Mouse (Mus musculus) liver, embryonic 12.5 days (tissue): ENCODE results near the gene Hyal3. TPM values are rescaled to one million over a fixed set of nuclear protein-coding genes. Genes with fewer than 3 reads are reported as not detected.

Experiments
- ATAC-seq: fragments of 200-750 bp; cut with Nextera tagmentation; 2 replicates; pipeline ENCODE4 v1.8.0; 2017; ENCODE audit warnings: moderate number of reproducible peaks, mild to moderate bottlenecking, moderate library complexity
- H3K27ac ChIP-seq: fragments of 300-500 bp; sonication (generic); 2 replicates; pipeline ENCODE4 v1.5.1; 2016; ENCODE audit warnings: mild to moderate bottlenecking
- H3K27me3 ChIP-seq: fragments of 300-500 bp; sonication (generic); replicated peaks from 2 replicates; pipeline ENCODE4 v1.6.1; 2016; ENCODE audit warnings: mild to moderate bottlenecking, moderate library complexity
- H3K36me3 ChIP-seq: fragments of 300-500 bp; sonication (generic); 2 replicates; pipeline ENCODE4 v1.6.1; 2016; ENCODE audit warnings: mild to moderate bottlenecking, moderate library complexity
- H3K4me1 ChIP-seq: fragments of 300-500 bp; sonication (generic); 2 replicates; pipeline ENCODE4 v1.6.1; 2016
- H3K4me2 ChIP-seq: fragments of 300-500 bp; sonication (generic); 2 replicates; pipeline ENCODE4 v1.6.1; 2016; ENCODE audit warnings: mild to moderate bottlenecking, moderate library complexity
- H3K4me3 ChIP-seq: fragments of 300-500 bp; sonication (generic); 2 replicates; pipeline ENCODE4 v1.5.1; 2016; ENCODE audit warnings: mild to moderate bottlenecking, moderate library complexity
- H3K9ac ChIP-seq: fragments of 300-500 bp; sonication (generic); 2 replicates; pipeline ENCODE4 v1.6.1; 2016; ENCODE audit warnings: mild to moderate bottlenecking, moderate library complexity
- H3K9me3 ChIP-seq: fragments of 300-500 bp; sonication (generic); replicated peaks from 2 replicates; pipeline ENCODE4 v1.6.1; 2016; ENCODE audit warnings: mild to moderate bottlenecking, moderate library complexity
- WGBS: fragments of 180-500 bp; shearing (Covaris S2); methylation state at CpG from one replicate; pipeline ENCODE4 v1.1.7; 2016; ENCODE audit not compliant: insufficient replicate concordance; 5-methylcytosine and 5-hydroxymethylcytosine counted together
- polyA plus RNA-seq: library from polyadenylated mRNA; unstranded; fragments of >200 nt; fragmentation: Nextera tagmentation; extraction: Ambion mirVana; gene quantifications from 2 replicates; pipeline ENCODE4 v1.2.1, GENCODE M21; 2016

Hyal3 gene
- polyA plus RNA-seq, 1 experiment from 2014 or later: 0.99 TPM

- peaks cover 68% of the 10 kb centered on the region for H3K4me1 ChIP-seq
- 2% methylated on average over 38 of the region's 38 CpGs for WGBS
- no peaks in the 10 kb centered on the region for H3K9me3 ChIP-seq
- H3K36me3 ChIP-seq: peaks cover 17% of the 10 kb centered on the region
- H3K27ac ChIP-seq: peak within 1 kb of the TSS; percentile 91
- H3K4me3 ChIP-seq: peak within 1 kb of the TSS; percentile 85
- no peaks in the 10 kb centered on the region for H3K27me3 ChIP-seq
- peak within 1 kb of the TSS; percentile 97 for H3K4me2 ChIP-seq
- peak; percentile 94 for ATAC-seq
- peak within 1 kb of the TSS; percentile 93 for H3K9ac ChIP-seq
Measured at GRCm38 (mm10) chr9:107635279-107636028, 54.8 kb downstream of the Hyal3 start, which contains the start of gene Gnai2. Gene Gnai2, minus strand, starts transcription at chr9:107635367.

Other genes starting within 250 kb of the Hyal3 start
- 4.9 and 5.0 TPM in 2 replicates for gene Hemk1, start 242.5 kb upstream of the Hyal3 start, polyA plus RNA-seq
- 0.06 and 0.10 TPM in 2 replicates for gene 6430571L13Rik, start 240.2 kb upstream of the Hyal3 start, polyA plus RNA-seq
- 0.02 and 0.13 TPM in 2 replicates for gene Cacna2d2, start 181.2 kb upstream of the Hyal3 start, polyA plus RNA-seq
- 25.9 and 26.4 TPM in 2 replicates for gene Tmem115, start 46.9 kb upstream of the Hyal3 start, polyA plus RNA-seq
- 18.5 and 19.5 TPM in 2 replicates for gene Cyb561d2, start 38.6 kb upstream of the Hyal3 start, polyA plus RNA-seq
- gene Nprl2, start 38.6 kb upstream of the Hyal3 start, polyA plus RNA-seq: 15.3 and 16.0 TPM in 2 replicates
- gene Zmynd10, start 33.5 kb upstream of the Hyal3 start, polyA plus RNA-seq: not detected in 2 replicates
- gene Rassf1, start 29.3 kb upstream of the Hyal3 start, polyA plus RNA-seq: 22.2 and 24.8 TPM in 2 replicates
- 48.6 and 52.7 TPM in 2 replicates for gene Tusc2, start 17.6 kb upstream of the Hyal3 start, polyA plus RNA-seq
- 53.9 and 57.6 TPM in 2 replicates for gene Hyal2, start 12.9 kb upstream of the Hyal3 start, polyA plus RNA-seq
- 3.6 and 3.9 TPM in 2 replicates for gene Hyal1, start 3.9 kb upstream of the Hyal3 start, polyA plus RNA-seq
- 12.5 and 12.9 TPM in 2 replicates for gene Naa80, start 1.9 kb upstream of the Hyal3 start, polyA plus RNA-seq
- gene Ifrd2, start 6.8 kb downstream of the Hyal3 start, polyA plus RNA-seq: 171 TPM in 2 replicates
- 0.35 and 0.52 TPM in 2 replicates for gene Sema3b, start 28.4 kb downstream of the Hyal3 start, polyA plus RNA-seq
- gene Gnai2, start 54.5 kb downstream of the Hyal3 start, polyA plus RNA-seq: 206 and 210 TPM in 2 replicates
- gene Slc38a3, start 88.7 kb downstream of the Hyal3 start, polyA plus RNA-seq: 2.8 and 3.3 TPM in 2 replicates
- 1.9 and 2.4 TPM in 2 replicates for gene Gnat1, start 98.9 kb downstream of the Hyal3 start, polyA plus RNA-seq
- gene Sema3f, start 129.7 kb downstream of the Hyal3 start, polyA plus RNA-seq: 3.9 and 4.2 TPM in 2 replicates
- 84.3 and 88.6 TPM in 2 replicates for gene Rbm5, start 190.2 kb downstream of the Hyal3 start, polyA plus RNA-seq